Mouse (Mus musculus) lung, adult 2 months (tissue): ENCODE results near the gene Fabp7.

Source experiments
- CTCF ChIP-seq: fragments of 200-500 bp; IDR thresholded peaks from 2 replicates; pipeline ENCODE4 v1.5.1; 2011; ENCODE audit warnings: mild to moderate bottlenecking, low read length, control low read depth; ENCODE audit not compliant: insufficient read depth
- POLR2A ChIP-seq: fragments of 200-500 bp; IDR thresholded peaks from 2 replicates; pipeline ENCODE4 v1.6.1; 2011; ENCODE audit warnings: low read depth, mild to moderate bottlenecking, control low read depth, low read length, borderline replicate concordance; ENCODE audit errors: extremely low read depth

GRCm38 (mm10) chr10:57812161-57812856, 27.6 kb downstream of the Fabp7 start:
- TF ChIP-seq CTCF (no peak), POLR2A (no peak)
